Mouse (Mus musculus): Measurements from ENCODE around the gene Hk2. TPM values are rescaled to one million over a fixed set of nuclear protein-coding genes. Genes with fewer than 3 reads are reported as not detected.

The Hk2 gene
- polyA plus RNA-seq, 1 experiment = 83.0 TPM

DNA sequence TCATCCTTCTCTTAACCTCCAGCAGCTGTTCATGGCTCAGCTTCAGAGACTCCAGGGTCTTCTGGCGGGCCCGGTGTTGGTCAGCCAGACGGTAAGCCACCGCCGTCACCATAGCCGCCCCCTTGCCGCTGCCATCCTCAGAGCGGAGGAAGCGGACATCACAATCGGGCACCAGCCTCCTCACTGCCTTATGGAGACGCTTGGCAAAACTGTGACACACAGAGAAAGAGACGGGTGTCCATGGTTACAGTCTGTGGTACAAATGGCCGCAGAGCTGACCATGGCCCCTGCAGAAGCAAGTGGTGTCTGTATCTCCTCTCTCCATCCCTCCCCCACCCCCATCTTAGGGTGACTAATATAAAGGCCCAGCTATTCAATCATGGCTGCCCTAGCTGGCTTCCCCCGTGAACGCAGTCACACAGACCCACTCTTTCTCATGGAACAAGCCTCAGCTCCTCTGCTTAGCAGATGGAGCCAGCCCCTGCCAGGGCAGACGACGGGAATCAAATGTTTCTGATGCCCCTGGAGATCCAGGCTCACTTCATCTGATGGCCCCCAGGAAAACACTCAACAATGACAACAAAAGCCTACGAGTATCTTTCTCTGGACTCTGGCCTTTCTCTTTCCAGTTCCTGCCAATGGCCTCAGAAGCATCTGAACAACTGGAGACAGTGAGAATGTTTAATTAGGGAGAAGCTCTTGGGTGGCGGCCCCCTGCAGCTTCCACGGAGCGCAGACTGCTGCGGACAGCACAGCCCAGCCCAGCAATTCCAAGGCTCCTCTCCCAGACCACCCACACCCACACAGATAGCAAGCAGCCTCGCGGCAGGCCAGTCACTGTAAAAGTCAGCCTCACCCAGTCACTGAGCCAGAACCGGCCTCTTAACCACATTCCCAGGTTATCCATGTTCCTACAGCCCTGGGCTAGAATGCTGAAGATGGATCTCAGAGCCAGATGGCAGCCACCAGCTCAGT is 37.3 kb downstream of the Hk2 start:
- Histone ChIP-seq H3K36me3 (ENCODE audit: control insufficient read depth, insufficient read depth, low read length, poor library complexity, severe bottlenecking) (peaks cover 74% of the 10 kb centered on the region), H3K27ac (ENCODE audit: insufficient read depth, low read length) (no peak overlapping the region), H3K9ac (ENCODE audit: low read depth, poor library complexity, severe bottlenecking) (no peak overlapping the region), H3K27me3 (ENCODE audit: control insufficient read depth, insufficient read depth, low read length, poor library complexity, severe bottlenecking) (no peaks in the 10 kb centered on the region), H3K9me3 (replicated peaks; ENCODE audit: control insufficient read depth, insufficient read depth, low read length, poor library complexity, severe bottlenecking) (no peaks in the 10 kb centered on the region), H3K4me3 (ENCODE audit: low read depth, low read length) (no peak overlapping the region), H3K4me1 (ENCODE audit: control insufficient read depth, insufficient read depth, low read length) (no peaks in the 10 kb centered on the region)
- TF ChIP-seq EP300 (IDR thresholded peaks at IDR 0.05; ENCODE audit: insufficient read depth, low read depth, low read length) = no peak

DNA sequence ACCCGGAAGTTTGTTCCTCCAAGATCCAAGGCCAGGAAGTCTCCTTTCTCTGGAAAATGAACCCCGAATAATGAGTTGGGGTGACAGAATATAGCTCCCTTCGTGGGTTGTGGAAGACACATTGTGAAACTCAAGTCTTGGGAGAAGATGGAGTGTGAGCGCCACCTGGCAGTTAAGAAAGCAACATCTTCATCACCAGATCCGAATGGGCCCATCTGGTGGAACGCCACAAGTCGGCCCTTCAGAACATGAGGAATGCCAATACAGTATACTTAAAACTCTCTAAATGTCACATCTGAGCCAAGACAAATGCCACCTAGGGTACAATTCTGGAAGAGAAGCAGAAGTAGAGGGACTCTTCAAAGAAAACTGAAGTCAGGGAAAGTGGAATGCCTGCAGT is 38.9 kb downstream of the Hk2 start:
- H3K4me1 ChIP-seq (ENCODE audit: control insufficient read depth, insufficient read depth, low read length) = no peaks in the 10 kb centered on the region
- H3K27me3 ChIP-seq (ENCODE audit: control insufficient read depth, insufficient read depth, low read length, poor library complexity, severe bottlenecking) = no peaks in the 10 kb centered on the region
- H3K4me3 ChIP-seq (ENCODE audit: low read depth, low read length) = no peak overlapping the region
- TF ChIP-seq CTCF (IDR thresholded peaks at IDR 0.05; ENCODE audit: low read depth, low read length) (peak; percentile 33), POLR2A (IDR thresholded peaks at IDR 0.05; ENCODE audit: insufficient read depth, low read length) (no peak)
- no peak overlapping the region for H3K27ac ChIP-seq (ENCODE audit: insufficient read depth, low read length)
- peaks cover 73% of the 10 kb centered on the region for H3K36me3 ChIP-seq (ENCODE audit: control insufficient read depth, insufficient read depth, low read length, poor library complexity, severe bottlenecking)
- no peak overlapping the region for H3K9ac ChIP-seq (ENCODE audit: low read depth, poor library complexity, severe bottlenecking)
- no peaks in the 10 kb centered on the region for H3K9me3 ChIP-seq (replicated peaks; ENCODE audit: control insufficient read depth, insufficient read depth, low read length, poor library complexity, severe bottlenecking)

DNA sequence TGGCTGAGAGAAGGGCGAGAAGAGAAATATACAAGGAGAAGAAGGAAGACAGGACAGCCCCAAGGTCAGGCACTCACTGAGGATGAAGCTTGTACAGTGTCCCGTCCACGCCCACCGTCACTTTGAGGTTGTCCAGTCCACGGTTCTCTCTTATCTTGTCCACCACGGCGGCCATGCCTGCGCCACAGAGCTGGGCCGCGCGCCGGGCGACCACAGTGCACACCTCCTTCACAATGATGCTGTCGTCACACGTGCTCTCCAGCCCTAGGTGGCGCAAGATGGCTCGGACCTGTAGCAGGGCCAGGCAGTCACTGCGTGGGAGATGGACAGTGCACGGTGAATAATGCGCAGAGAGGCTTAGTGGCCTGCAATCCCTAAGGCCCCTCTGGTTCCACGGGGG is 45.6 kb downstream of the Hk2 start:
- peaks cover 2% of the 10 kb centered on the region for H3K4me1 ChIP-seq (ENCODE audit: control insufficient read depth, insufficient read depth, low read length)
- TF ChIP-seq CTCF (IDR thresholded peaks at IDR 0.05; ENCODE audit: low read depth, low read length) = peak; percentile 44
- no peak for TF ChIP-seq POLR2A (IDR thresholded peaks at IDR 0.05; ENCODE audit: insufficient read depth, low read length)
- H3K9ac ChIP-seq (ENCODE audit: low read depth, poor library complexity, severe bottlenecking) = no peak overlapping the region
- peaks cover 73% of the 10 kb centered on the region for H3K36me3 ChIP-seq (ENCODE audit: control insufficient read depth, insufficient read depth, low read length, poor library complexity, severe bottlenecking)
- no peak overlapping the region for H3K4me3 ChIP-seq (ENCODE audit: low read depth, low read length)
- H3K27ac ChIP-seq (ENCODE audit: insufficient read depth, low read length) = no peak overlapping the region
- H3K9me3 ChIP-seq (replicated peaks; ENCODE audit: control insufficient read depth, insufficient read depth, low read length, poor library complexity, severe bottlenecking) = no peaks in the 10 kb centered on the region
- H3K27me3 ChIP-seq (ENCODE audit: control insufficient read depth, insufficient read depth, low read length, poor library complexity, severe bottlenecking) = no peaks in the 10 kb centered on the region

DNA sequence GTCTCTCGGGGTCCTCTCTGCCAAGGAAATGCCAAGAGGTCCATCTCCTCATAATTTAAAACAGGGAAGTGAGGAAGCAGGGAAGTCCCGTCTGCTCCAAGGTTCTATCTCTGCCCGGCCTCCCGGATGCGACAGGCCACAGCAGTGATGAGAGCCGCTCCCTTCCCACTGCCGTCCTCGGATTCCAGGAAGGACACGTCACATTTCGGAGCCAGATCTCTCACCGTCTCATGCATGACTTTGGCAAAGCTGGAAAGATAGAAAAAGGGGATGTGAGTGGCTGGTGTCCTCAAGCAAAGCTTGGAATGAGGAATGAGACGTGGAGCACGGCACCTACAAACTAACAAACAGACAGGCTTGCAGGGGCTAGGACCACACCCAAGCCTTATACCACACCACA is 47.0 kb downstream of the Hk2 start:
- TF ChIP-seq CTCF (IDR thresholded peaks at IDR 0.05; ENCODE audit: low read depth, low read length) (no peak), EP300 (IDR thresholded peaks at IDR 0.05; ENCODE audit: insufficient read depth, low read depth, low read length) (no peak), POLR2A (IDR thresholded peaks at IDR 0.05; ENCODE audit: insufficient read depth, low read length) (no peak)
- Histone ChIP-seq H3K36me3 (ENCODE audit: control insufficient read depth, insufficient read depth, low read length, poor library complexity, severe bottlenecking) (peaks cover 68% of the 10 kb centered on the region), H3K4me3 (ENCODE audit: low read depth, low read length) (no peak overlapping the region), H3K4me1 (ENCODE audit: control insufficient read depth, insufficient read depth, low read length) (peaks cover 2% of the 10 kb centered on the region), H3K9ac (ENCODE audit: low read depth, poor library complexity, severe bottlenecking) (no peak overlapping the region), H3K27ac (ENCODE audit: insufficient read depth, low read length) (no peak overlapping the region), H3K9me3 (replicated peaks; ENCODE audit: control insufficient read depth, insufficient read depth, low read length, poor library complexity, severe bottlenecking) (no peaks in the 10 kb centered on the region), H3K27me3 (ENCODE audit: control insufficient read depth, insufficient read depth, low read length, poor library complexity, severe bottlenecking) (no peaks in the 10 kb centered on the region)

DNA sequence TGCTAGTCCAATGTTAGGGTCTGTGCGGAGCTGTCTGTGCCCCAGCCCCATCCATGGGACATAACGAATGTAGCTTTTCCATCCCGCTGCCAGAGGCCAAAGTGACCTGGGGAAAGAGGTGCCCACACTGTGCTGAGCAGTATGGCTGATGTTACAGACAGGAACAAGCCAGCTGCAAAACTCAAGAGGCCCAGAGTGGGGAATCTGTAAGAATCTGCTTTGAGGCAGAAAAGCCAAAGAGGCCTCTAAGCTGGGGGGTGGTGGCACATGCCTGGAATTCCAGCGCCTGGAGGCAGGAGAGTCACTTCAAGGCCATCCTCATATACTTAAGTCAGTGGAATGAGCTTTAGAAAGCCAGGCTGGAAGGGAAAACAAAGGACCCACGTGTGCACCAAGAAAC is 50.9 kb downstream of the Hk2 start:
- Histone ChIP-seq H3K9ac (ENCODE audit: low read depth, poor library complexity, severe bottlenecking) (no peak overlapping the region), H3K27ac (ENCODE audit: insufficient read depth, low read length) (peak overlapping the region; percentile 79), H3K4me1 (ENCODE audit: control insufficient read depth, insufficient read depth, low read length) (peaks cover 2% of the 10 kb centered on the region), H3K36me3 (ENCODE audit: control insufficient read depth, insufficient read depth, low read length, poor library complexity, severe bottlenecking) (peaks cover 33% of the 10 kb centered on the region), H3K9me3 (replicated peaks; ENCODE audit: control insufficient read depth, insufficient read depth, low read length, poor library complexity, severe bottlenecking) (no peaks in the 10 kb centered on the region), H3K27me3 (ENCODE audit: control insufficient read depth, insufficient read depth, low read length, poor library complexity, severe bottlenecking) (no peaks in the 10 kb centered on the region), H3K4me3 (ENCODE audit: low read depth, low read length) (no peak overlapping the region)
- TF ChIP-seq POLR2A (IDR thresholded peaks at IDR 0.05; ENCODE audit: insufficient read depth, low read length) (no peak), EP300 (IDR thresholded peaks at IDR 0.05; ENCODE audit: insufficient read depth, low read depth, low read length) (peak; percentile 77; the same call in 1 of the 2 replicates), CTCF (IDR thresholded peaks at IDR 0.05; ENCODE audit: low read depth, low read length) (no peak)

DNA sequence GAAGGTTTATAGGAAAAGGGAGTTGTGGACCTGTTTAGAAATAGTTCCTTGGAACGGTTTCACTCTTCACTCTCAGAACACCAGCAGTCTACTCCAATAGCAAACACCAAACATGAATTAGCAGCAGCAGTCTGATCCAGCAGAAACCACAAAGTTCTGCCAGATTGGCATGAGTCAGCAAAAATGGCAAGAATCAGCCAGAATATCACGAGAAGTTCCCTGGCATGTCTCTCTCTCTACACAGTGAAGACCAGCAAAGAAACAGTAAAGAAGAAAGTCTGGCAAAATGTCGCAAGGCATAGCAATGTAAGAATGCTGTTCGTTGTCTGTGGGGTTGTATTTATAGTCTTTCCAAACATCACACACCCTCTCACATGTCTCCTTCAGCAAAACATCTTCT is 58.1 kb downstream of the Hk2 start:
- Histone ChIP-seq H3K27me3 (ENCODE audit: control insufficient read depth, insufficient read depth, low read length, poor library complexity, severe bottlenecking) (no peaks in the 10 kb centered on the region), H3K4me3 (ENCODE audit: low read depth, low read length) (no peak overlapping the region), H3K4me1 (ENCODE audit: control insufficient read depth, insufficient read depth, low read length) (peaks cover 3% of the 10 kb centered on the region), H3K9ac (ENCODE audit: low read depth, poor library complexity, severe bottlenecking) (no peak overlapping the region), H3K9me3 (replicated peaks; ENCODE audit: control insufficient read depth, insufficient read depth, low read length, poor library complexity, severe bottlenecking) (no peaks in the 10 kb centered on the region), H3K36me3 (ENCODE audit: control insufficient read depth, insufficient read depth, low read length, poor library complexity, severe bottlenecking) (no peaks in the 10 kb centered on the region), H3K27ac (ENCODE audit: insufficient read depth, low read length) (no peak overlapping the region)
- TF ChIP-seq EP300 (IDR thresholded peaks at IDR 0.05; ENCODE audit: insufficient read depth, low read depth, low read length) (no peak), POLR2A (IDR thresholded peaks at IDR 0.05; ENCODE audit: insufficient read depth, low read length) (no peak), CTCF (IDR thresholded peaks at IDR 0.05; ENCODE audit: low read depth, low read length) (no peak)

All from ES-Bruce4 (cell line).